Mouse (Mus musculus) embryonic facial prominence, embryonic 15.5 days (tissue): ENCODE measurements around the gene Tor2a. TPM values are rescaled to one million over a fixed set of nuclear protein-coding genes. Genes with fewer than 3 reads are reported as not detected.

Experiments
- ATAC-seq: fragments of 200-750 bp; cut with Nextera tagmentation; 2 replicates; pipeline ENCODE4 v1.8.0; 2017; ENCODE audit warnings: low read depth, moderate TSS enrichment; ENCODE audit not compliant: insufficient number of reproducible peaks, low FRiP score, low TSS enrichment
- H3K27ac ChIP-seq: fragments of 300-500 bp; sonication (generic); replicated peaks from 2 replicates; pipeline ENCODE4 v1.5.1; 2015; ENCODE audit warnings: mild to moderate bottlenecking, inconsistent platforms
- H3K27me3 ChIP-seq: fragments of 300-500 bp; sonication (generic); 2 replicates; pipeline ENCODE4 v1.6.1; 2015; ENCODE audit warnings: inconsistent platforms
- H3K36me3 ChIP-seq: fragments of 300-500 bp; sonication (generic); 2 replicates; pipeline ENCODE4 v1.6.1; 2015; ENCODE audit warnings: mild to moderate bottlenecking, inconsistent platforms
- H3K4me1 ChIP-seq: fragments of 300-500 bp; sonication (generic); 2 replicates; pipeline ENCODE4 v1.6.1; 2015; ENCODE audit warnings: inconsistent platforms
- H3K4me2 ChIP-seq: fragments of 300-500 bp; sonication (generic); replicated peaks from 2 replicates; pipeline ENCODE4 v1.6.1; 2015; ENCODE audit warnings: mild to moderate bottlenecking, inconsistent platforms
- H3K4me3 ChIP-seq: fragments of 300-500 bp; sonication (generic); replicated peaks from 2 replicates; pipeline ENCODE4 v1.5.1; 2015; ENCODE audit warnings: mild to moderate bottlenecking, inconsistent platforms
- H3K9ac ChIP-seq: fragments of 300-500 bp; sonication (generic); 2 replicates; pipeline ENCODE4 v1.6.1; 2015; ENCODE audit warnings: inconsistent platforms
- H3K9me3 ChIP-seq: fragments of 300-500 bp; sonication (generic); replicated peaks from 2 replicates; pipeline ENCODE4 v1.6.1; 2016; ENCODE audit warnings: inconsistent platforms
- WGBS: fragments of 180-500 bp; shearing (Covaris S2); methylation state at CpG from one replicate; pipeline ENCODE4 v1.1.7; 2015; 5-methylcytosine and 5-hydroxymethylcytosine counted together
- polyA plus RNA-seq: library from polyadenylated mRNA; unstranded; fragments of >200 nt; fragmentation: Nextera tagmentation; extraction: Ambion mirVana; gene quantifications from 2 replicates; pipeline ENCODE4 v1.2.1, GENCODE M21; 2015

Tor2a gene
- polyA plus RNA-seq, 1 experiment from 2014 or later = 69.0 TPM

DNA sequence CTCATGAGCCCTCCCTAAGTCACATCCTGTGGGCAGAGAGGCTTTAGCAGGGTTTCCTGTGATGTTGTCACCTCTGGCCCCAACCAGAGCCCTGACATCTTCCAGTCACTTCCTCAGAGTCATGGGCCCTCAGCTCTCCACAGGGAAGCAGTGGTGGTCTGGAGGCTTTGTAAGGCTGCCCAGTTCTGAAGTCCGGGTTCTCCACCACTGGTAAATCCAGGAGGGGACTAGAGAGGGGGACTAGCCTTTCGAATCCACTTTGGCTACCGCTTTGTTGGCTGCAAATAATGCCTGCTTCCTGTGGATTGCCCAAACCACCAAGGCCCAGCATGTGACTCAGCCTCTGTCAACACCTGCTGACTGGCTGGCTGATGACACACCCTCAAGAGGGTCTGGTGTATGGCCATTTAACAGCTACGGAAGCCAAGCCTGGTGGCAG is 42.0 kb upstream of the Tor2a start:
- 56% methylated on average over 4 of the region's 4 CpGs for WGBS
- ATAC-seq = no peak
- H3K4me2 ChIP-seq = no peak overlapping the region
- H3K4me3 ChIP-seq = no peak overlapping the region
- no peaks in the 10 kb centered on the region for H3K27me3 ChIP-seq
- peaks cover 34% of the 10 kb centered on the region for H3K4me1 ChIP-seq
- no peak overlapping the region for H3K9ac ChIP-seq
- H3K36me3 ChIP-seq = peaks cover 12% of the 10 kb centered on the region
- H3K27ac ChIP-seq = peak overlapping the region; percentile 45; the same call in 1 of the 2 replicates
- no peaks in the 10 kb centered on the region for H3K9me3 ChIP-seq

DNA sequence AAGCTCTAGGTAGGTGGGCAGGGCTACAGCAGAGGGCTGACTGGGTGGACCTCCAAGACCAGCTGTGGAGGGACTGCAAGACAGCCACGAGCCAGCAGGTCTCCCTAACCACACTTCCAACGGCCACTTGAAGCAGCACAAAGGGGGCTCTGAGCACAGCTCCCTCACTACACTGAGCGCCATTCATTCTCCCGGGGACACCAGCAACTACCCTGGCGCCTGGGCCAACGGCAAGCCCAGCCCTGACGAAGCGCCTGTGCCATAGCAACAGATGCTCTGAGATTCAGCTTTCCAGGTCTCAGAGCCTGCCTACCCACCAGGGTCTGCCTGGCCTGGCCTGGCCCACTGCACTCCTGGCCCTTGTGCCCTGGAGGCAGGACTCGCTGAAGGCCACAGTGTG is 38.3 kb upstream of the Tor2a start:
- WGBS = 34% methylated on average over 9 of the region's 9 CpGs
- no peak overlapping the region for H3K27ac ChIP-seq
- no peaks in the 10 kb centered on the region for H3K27me3 ChIP-seq

DNA sequence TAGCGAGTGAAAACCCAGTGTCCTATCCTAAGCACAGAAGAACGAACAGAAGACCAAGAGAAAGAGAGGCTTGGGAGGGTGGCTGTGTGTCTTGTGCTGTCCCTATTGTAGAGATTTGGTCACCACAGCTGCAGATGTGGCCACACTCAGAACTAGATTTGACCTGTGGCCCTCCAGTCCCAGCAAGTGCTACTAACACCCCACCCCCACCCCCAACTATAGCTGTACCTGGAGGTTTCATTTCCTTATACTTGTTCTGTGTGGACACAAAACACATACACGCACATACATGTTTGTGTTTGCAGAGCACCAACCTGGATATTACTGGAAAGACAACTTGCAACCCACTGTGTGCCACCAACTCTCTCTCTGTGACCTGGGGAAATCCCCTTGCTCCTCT is 37.0 kb upstream of the Tor2a start:
- Histone ChIP-seq H3K4me3 (no peak overlapping the region), H3K27me3 (no peaks in the 10 kb centered on the region), H3K9ac (no peak overlapping the region), H3K27ac (peak overlapping the region; percentile 13; the same call in 1 of the 2 replicates), H3K4me1 (peaks cover 29% of the 10 kb centered on the region), H3K9me3 (no peaks in the 10 kb centered on the region), H3K4me2 (no peak overlapping the region), H3K36me3 (no peaks in the 10 kb centered on the region)
- no peak for ATAC-seq
- WGBS = 92% methylated on average over 3 of the region's 3 CpGs

More for the DNA sequence above, 38.3 kb upstream of the Tor2a start:
- H3K4me3 ChIP-seq = no peak overlapping the region
- no peak overlapping the region for H3K9ac ChIP-seq
- ATAC-seq = peak; percentile 73; the same call in 1 of the 2 replicates
- no peaks in the 10 kb centered on the region for H3K36me3 ChIP-seq
- H3K9me3 ChIP-seq = no peaks in the 10 kb centered on the region
- H3K4me1 ChIP-seq = peaks cover 42% of the 10 kb centered on the region
- no peak overlapping the region for H3K4me2 ChIP-seq

DNA sequence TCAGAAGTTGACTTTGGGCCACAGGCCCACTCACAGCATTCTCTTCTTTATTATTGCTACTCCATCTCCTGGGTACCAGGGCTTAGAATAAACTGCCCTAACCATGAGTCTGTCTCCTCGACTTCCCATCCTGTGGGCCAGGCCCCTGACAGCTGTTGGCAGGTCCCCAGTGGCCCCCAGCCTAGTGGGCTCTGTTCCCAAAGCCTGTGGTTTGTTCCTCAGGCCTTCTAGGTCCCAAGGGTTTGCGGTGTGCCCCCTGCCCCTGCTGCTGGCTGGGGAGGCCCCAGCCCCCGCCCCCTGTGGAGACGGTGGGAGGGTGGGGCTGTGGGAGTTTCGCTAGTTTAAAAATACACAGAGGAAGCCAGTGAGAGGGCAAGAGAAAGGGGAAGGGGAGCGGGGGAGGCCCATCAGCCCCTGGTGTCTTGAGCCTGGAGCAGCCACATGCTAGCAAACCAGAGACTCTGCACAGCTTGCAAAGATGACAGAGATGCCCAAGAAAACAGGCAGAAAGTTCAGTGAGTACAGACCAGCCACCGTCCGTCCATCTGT is 36.3 kb upstream of the Tor2a start, which contains the start of gene Sh2d3c:
Gene Sh2d3c (plus strand): TSS at position 375 of the 549 bp plus-strand sequence.
- no peaks in the 10 kb centered on the region for H3K27me3 ChIP-seq
- 32% methylated on average over 8 of the region's 8 CpGs for WGBS
- no peaks in the 10 kb centered on the region for H3K36me3 ChIP-seq
- ATAC-seq = peak; percentile 64; the same call in 1 of the 2 replicates
- H3K9me3 ChIP-seq = no peaks in the 10 kb centered on the region
- H3K27ac ChIP-seq = peak within 1 kb of the TSS; percentile 17
- no peak within 1 kb of the TSS for H3K9ac ChIP-seq
- H3K4me2 ChIP-seq = peak within 1 kb of the TSS; percentile 34
- H3K4me1 ChIP-seq = peaks cover 26% of the 10 kb centered on the region
- peak within 1 kb of the TSS; percentile 25 for H3K4me3 ChIP-seq

DNA sequence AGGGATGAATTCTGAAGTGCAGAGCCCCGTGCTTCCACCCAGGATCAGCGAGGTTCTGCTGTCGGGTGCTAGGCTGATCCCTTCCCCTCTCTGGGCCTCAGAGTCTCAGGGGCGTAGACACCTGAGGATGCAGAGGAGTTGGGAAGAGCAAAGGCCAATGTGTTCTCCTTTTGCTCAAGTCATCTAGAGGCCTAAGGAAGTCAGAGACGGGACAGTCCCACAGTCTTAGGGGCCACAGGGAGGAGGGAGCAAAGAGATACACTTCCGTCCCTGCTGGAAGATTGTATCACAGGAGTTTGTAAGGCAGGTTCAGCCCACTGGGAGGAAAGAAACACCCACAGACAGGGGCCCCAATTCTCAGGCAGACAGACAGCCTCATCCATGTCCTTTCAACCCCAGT is 35.0 kb upstream of the Tor2a start:
- H3K9ac ChIP-seq = no peak overlapping the region

DNA sequence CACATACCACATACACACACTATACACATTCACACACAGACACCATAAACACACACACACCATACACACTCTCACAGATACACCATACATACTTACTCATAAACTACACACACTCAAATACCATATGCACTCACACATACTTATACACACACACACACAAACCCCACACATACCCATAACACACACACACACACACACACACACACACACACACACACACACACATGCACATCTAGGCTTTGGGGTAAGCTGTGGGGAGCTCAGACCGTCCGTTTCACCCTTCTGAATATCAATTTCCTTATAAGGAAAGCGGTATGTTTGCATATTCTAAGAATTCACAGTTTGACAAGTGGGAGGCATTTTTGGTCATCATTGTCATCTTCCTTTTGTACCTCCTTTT is 34.5 kb upstream of the Tor2a start:
- Histone ChIP-seq H3K27me3 (no peaks in the 10 kb centered on the region), H3K9ac (no peak overlapping the region), H3K4me3 (no peak overlapping the region), H3K4me2 (peak overlapping the region; percentile 34; the same call in 1 of the 2 replicates), H3K27ac (no peak overlapping the region), H3K36me3 (no peaks in the 10 kb centered on the region), H3K4me1 (peaks cover 31% of the 10 kb centered on the region), H3K9me3 (no peaks in the 10 kb centered on the region)
- no peak for ATAC-seq
- WGBS = 53% methylated on average over 3 of the region's 3 CpGs

More for the DNA sequence above, 35.0 kb upstream of the Tor2a start:
- Histone ChIP-seq H3K36me3 (no peaks in the 10 kb centered on the region), H3K27me3 (no peaks in the 10 kb centered on the region), H3K4me2 (peak overlapping the region; percentile 34), H3K9me3 (no peaks in the 10 kb centered on the region), H3K27ac (0 out of 2 replicates have a peak overlapping the region, but pooled peaks have one; percentile 17), H3K4me3 (peak overlapping the region; percentile 25), H3K4me1 (peaks cover 28% of the 10 kb centered on the region)
- WGBS = 49% methylated on average over 6 of the region's 6 CpGs
- no peak for ATAC-seq

DNA sequence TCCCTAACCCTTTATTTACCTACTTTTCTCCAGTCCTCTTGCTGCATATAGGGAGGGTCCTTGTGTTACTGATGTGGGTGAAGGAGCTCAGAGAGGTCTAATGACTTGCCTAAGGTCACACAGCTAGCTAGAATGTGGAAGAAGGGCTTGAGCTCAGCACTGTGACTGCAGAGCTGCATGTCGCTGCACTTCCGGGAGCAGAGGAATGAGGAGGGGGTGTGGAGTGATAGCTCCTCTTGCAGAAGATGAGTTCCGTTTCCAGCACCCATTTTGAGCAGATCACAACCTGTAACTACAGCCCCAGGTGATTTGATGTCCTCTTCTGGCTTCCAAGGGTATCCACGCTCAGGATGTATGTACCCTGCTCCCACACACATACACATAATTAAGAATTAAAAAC is 32.9 kb upstream of the Tor2a start:
- Histone ChIP-seq H3K4me1 (peaks cover 39% of the 10 kb centered on the region), H3K36me3 (no peaks in the 10 kb centered on the region), H3K27me3 (no peaks in the 10 kb centered on the region), H3K9ac (no peak overlapping the region), H3K9me3 (no peaks in the 10 kb centered on the region), H3K4me3 (no peak overlapping the region), H3K4me2 (no peak overlapping the region), H3K27ac (no peak overlapping the region)
- WGBS = 71% methylated on average over 4 of the region's 4 CpGs
- no peak for ATAC-seq

DNA sequence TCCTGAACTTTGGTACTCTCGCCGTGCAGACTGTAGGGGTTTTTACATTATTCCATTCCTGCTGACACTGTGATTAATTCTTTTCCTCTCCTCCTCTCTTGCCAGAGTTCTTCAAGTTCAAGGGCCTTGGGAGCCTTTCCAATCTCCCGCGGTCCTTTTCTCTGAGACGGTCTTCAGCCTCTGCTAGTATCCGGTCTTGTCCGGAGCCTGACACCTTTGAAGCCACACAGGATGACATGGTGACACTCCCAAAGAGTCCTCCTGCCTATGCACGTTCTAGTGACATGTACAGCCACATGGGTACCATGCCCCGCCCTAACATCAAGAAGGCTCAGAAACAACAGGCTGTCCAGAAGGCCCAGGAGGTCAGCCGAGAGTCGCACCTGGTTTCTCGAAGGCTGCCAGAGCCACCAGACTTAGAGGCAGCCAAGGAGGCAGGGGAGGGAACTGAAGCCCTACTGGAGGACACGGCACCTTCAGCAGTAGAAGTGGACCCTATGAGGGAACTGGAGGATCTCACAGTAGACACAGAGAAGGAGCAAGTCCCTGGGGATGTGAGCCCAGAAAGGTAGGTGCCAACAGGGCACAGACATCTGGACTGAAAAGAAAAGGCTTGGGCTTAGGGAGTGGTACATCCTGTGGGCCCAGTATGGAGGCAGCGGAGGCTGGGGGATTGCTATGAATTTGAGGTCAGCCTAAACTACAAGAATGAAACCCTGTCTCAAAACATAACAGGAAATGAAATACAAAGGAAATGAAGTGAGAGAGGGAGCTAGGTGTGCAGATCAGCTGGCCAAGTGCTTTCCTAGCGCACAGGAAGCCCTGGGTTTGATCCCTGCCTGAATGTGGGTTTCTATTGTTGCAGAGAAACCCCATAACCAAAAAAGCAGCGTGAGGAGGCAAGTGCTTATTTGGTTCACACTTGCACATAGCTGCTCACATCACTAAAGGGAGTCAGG is 31.9 kb upstream of the Tor2a start:
- H3K9me3 ChIP-seq = no peaks in the 10 kb centered on the region
- H3K27ac ChIP-seq = no peak overlapping the region
- ATAC-seq = no peak
- H3K27me3 ChIP-seq = no peaks in the 10 kb centered on the region
- 78% methylated on average over 16 of the region's 16 CpGs for WGBS
- H3K36me3 ChIP-seq = no peaks in the 10 kb centered on the region
- no peak overlapping the region for H3K4me2 ChIP-seq
- H3K4me3 ChIP-seq = no peak overlapping the region
- no peak overlapping the region for H3K9ac ChIP-seq
- H3K4me1 ChIP-seq = peaks cover 42% of the 10 kb centered on the region

DNA sequence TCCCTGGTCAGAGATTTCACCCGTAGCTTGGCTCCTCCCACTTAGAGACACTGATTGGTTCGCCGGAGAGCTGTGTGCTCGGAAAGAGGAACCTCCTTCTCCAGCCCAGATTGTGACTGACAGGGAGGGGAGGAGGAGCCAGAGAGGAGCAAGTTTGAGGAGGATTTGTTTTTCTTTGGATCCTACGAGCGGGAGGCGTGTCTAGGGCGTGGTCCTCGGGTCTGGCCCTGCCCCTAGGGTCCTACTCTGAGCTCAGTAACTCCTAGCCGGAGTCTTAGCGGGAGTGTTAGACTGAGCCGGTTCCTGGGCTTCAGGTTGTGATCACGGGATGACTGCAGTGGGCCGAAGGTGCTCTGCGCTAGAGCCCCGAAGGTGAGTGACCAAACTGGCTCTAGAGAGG is 29.6 kb upstream of the Tor2a start:
- H3K36me3 ChIP-seq = no peaks in the 10 kb centered on the region
- peak overlapping the region; percentile 40 for H3K4me3 ChIP-seq
- peaks cover 39% of the 10 kb centered on the region for H3K4me1 ChIP-seq
- H3K9ac ChIP-seq = no peak overlapping the region
- H3K9me3 ChIP-seq = no peaks in the 10 kb centered on the region
- peak overlapping the region; percentile 58 for H3K27ac ChIP-seq
- peak overlapping the region; percentile 52 for H3K4me2 ChIP-seq
- whole genome bisulfite sequencing = 1% methylated on average over 16 of the region's 16 CpGs
- H3K27me3 ChIP-seq = no peaks in the 10 kb centered on the region
- peak; percentile 97 for ATAC-seq

DNA sequence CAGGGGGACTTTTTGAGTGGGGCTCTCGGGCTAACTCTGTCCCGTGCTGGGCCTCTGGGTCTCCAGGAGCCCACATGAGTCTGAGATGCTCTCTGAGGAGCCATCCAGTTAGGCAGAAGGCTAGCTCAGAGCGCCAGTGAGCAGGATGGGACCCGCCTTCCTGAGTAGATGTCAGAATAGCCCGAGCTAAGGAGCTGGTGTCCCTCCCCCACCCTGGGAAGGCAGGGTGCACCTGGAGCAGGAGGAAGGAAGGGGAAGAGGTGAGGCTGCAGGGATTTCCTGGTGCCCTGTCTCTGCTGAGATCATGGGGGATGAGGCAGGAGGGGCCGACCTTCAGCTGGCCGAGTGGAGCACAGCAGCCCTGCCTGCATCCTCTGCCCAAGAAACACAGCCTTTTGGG is 28.6 kb upstream of the Tor2a start:
- no peak overlapping the region for H3K27ac ChIP-seq
- ATAC-seq = no peak
- WGBS = 41% methylated on average over 7 of the region's 7 CpGs

DNA sequence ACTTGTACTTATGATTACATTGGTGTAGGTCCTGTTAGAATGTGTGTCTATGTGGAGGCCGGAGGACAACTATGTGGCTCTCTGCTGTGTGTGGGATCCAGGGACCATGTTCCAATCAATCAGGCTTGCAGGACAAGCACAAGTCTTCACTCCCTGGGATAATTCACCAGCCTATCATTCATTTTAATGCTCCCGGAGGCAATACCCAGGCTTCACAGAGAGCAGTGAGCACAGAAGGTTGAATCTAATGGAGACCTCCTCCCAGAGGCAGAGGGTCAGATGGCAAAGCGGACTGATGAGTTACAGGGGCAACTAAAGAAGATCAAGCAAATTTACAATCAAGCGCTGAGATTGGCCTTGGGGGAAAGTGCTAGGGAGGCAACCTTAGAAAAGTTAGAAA is 27.5 kb upstream of the Tor2a start:
- H3K9me3 ChIP-seq = no peaks in the 10 kb centered on the region
- no peak overlapping the region for H3K4me2 ChIP-seq
- H3K9ac ChIP-seq = no peak overlapping the region
- ATAC-seq = no peak
- H3K4me3 ChIP-seq = peak overlapping the region; percentile 4; the same call in 1 of the 2 replicates
- H3K4me1 ChIP-seq = peaks cover 42% of the 10 kb centered on the region
- H3K27me3 ChIP-seq = no peaks in the 10 kb centered on the region
- WGBS = 50% methylated on average over 4 of the region's 4 CpGs
- 0 out of 2 replicates have a peak overlapping the region, but pooled peaks have one; percentile 74 for H3K27ac ChIP-seq
- H3K36me3 ChIP-seq = no peaks in the 10 kb centered on the region

More for the DNA sequence above, 28.6 kb upstream of the Tor2a start:
- Histone ChIP-seq H3K27me3 (no peaks in the 10 kb centered on the region), H3K4me2 (peak overlapping the region; percentile 52), H3K9ac (no peak overlapping the region), H3K4me3 (peak overlapping the region; percentile 40), H3K9me3 (no peaks in the 10 kb centered on the region), H3K36me3 (no peaks in the 10 kb centered on the region), H3K4me1 (peaks cover 39% of the 10 kb centered on the region)
